Mouse (Mus musculus) lung, adult 2 months (tissue): ENCODE results near the gene Asgr2.

Source experiments
- CTCF ChIP-seq: fragments of 200-500 bp; IDR thresholded peaks from 2 replicates; pipeline ENCODE4 v1.5.1; 2011; ENCODE audit warnings: mild to moderate bottlenecking, low read length, control low read depth; ENCODE audit not compliant: insufficient read depth
- POLR2A ChIP-seq: fragments of 200-500 bp; IDR thresholded peaks from 2 replicates; pipeline ENCODE4 v1.6.1; 2011; ENCODE audit warnings: low read depth, mild to moderate bottlenecking, control low read depth, low read length, borderline replicate concordance; ENCODE audit errors: extremely low read depth

DNA sequence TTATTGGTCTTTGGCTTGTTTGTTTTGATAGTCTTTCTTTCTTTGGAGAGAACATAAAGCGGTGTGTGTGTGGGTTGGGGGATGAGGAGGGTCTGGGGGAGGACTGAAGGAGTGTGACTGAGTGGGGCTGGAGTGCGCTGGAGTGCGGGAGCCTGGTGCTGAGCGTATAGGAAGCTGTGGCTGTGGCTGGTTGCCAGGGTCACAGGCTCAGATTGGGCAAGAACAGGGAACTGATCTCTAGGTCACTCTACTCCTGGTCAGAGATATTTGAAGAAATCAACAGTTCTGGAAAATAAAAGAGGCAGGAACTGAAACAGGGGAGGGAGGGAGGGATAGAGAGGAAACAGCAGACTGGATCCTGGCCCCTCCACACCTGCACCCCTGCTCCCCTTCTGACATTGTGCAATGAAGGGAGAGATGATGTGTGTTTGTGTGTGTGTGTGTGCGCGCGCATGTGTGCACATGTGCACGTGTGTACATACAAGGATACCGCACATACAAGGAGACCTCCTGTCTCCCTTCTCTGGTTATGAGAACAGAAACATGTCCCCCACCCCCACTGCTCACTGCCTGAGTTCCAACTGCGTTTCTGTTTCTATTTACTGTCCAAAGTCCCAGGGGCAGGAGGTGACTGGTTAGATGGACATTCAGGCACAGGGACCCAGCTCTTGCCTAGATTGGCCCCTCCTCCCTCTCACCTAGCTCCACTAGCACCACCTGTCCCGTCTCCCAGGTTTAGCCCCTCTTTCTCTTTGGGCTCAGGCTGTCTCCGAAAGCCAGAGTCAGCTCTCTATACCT, at the start of gene Asgr2:
- TF ChIP-seq POLR2A (no peak), CTCF (no peak)
